Mouse (Mus musculus) A20 (cell line): ENCODE measurements around the gene Cd4.
A peak's percentile ranks its signal among the peaks of the same experiment; 100 is the strongest.
"Not testable (repeated sequence)": the region's sequence is repeated elsewhere in the genome, so short reads cannot be mapped to it uniquely, and the experiment has no call there.

Experiments
- DNase-seq: peaks from one replicate; pipeline ENCODE4 v3.0.0-alpha.2; 2011; ENCODE audit warnings: low read depth, low spot score

Cd4 gene

GRCm38 (mm10) chr6:124850535-124850934 is 37.5 kb downstream of the Cd4 start:
- no peak for DNase-seq

- peak; percentile 88 for DNase-seq
Observed at GRCm38 (mm10) chr6:124847305-124847704, 40.7 kb downstream of the Cd4 start.

- peak; percentile 91 for DNase-seq
Observed at GRCm38 (mm10) chr6:124840241-124841167, 47.5 kb downstream of the Cd4 start, which contains the start of gene Gnb3. Gene Gnb3, minus strand, starts transcription at chr6:124840275.

- DNase-seq = no peak
Observed at GRCm38 (mm10) chr6:124839805-124840204, 48.2 kb downstream of the Cd4 start.

DNA sequence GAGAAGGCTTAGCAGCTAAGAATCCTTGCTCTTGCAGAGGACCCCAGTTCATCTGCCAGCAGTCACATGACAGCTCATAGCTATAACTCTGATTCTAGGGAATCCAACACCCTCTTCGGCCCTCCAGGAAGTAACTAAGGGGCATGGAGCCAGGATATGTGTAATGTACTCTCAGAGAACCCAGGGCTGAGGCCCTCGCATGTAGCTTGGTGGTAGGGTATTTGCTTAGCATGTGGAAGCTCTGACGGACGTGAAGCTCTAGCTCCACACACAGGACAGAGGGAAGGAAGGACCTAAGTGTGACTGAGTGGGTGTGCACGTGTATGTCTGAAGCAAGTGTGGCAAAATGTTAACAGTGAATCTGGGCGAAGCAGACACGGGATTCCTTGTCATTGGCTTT is 51.6 kb downstream of the Cd4 start:
- no peak for DNase-seq

DNA sequence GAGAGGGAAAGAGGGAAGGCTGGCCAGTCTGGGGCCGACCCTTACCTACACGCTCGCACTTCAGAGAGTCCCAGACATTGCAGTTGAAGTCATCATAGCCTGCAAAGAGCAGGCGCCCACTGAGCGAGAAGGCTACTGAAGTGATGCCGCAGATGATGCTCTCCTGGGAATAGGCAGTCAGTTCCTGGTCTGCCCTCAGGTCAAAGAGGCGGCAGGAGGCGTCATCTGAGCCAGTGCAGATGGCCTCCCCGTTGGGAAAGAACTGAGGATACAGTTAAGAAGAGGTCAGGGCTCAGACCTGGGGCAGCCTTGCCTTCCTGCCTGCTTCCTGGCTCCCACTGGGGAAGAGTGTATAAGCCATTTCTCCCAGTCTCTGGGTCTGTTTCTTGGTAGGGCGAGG is 52.5 kb downstream of the Cd4 start:
- DNase-seq = no peak

DNA sequence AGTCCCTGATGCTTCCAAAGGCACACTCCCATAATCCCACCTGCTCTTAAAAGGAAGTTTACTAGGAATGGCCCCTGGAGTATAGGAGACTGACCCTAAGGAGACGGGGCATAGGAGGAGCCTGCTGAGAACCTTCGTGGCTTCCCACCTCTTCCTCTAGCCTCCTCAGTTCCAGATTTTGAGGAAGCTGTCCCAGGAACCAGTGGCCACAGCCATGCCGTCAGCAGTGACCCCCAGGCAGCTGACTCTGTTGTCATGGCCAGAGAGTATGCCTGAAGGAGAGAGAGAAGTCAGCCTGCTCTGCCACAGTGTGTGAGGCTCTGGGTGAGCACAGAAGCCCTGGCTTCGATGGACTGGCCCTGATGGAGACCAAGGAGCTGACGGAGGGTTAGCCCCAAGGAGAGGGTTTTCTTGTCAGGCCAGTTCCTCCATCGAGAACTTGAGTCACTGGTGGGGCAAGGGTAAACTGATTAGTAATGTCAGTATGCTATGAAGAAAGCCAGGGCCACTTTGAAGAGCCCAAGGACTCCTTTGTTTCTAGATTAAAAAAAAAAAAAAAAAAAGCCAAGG is 53.4 kb downstream of the Cd4 start:
- no peak for DNase-seq

DNA sequence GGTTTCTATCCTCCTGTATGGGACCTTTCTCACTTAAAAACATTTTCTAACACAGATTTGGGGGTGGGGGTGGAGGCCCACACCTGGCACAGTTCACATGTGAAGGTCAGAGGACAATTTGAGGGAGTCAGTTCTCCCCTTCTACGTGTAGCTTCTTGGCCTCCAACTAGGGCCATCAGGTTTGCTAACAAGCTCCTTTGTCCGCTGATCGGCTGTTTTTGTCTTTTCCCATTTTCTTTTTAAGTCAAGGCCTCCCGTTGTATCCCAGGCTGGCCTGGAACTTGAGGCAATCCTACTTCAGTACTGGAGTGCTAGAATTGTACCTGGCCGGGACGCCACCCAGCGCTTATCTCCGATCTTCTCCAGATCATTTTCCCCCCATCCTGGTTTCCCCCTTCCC is 56.4 kb downstream of the Cd4 start:
- no peak for DNase-seq

GRCm38 (mm10) chr6:124831199-124831598 is 56.8 kb downstream of the Cd4 start:
- DNase-seq = not testable (repeated sequence)

- peak; percentile 97 for DNase-seq
Observed at GRCm38 (mm10) chr6:124829799-124830700, 58.0 kb downstream of the Cd4 start.

GRCm38 (mm10) chr6:124828868-124829798 is 58.9 kb downstream of the Cd4 start, which contains the start of the genes Usp5 and Cdca3:
Gene Usp5, minus strand, starts transcription at chr6:124829484.
Gene Cdca3, plus strand, starts transcription at chr6:124829547.
- peak; percentile 100 for DNase-seq

- peak; percentile 78 for DNase-seq
Observed at GRCm38 (mm10) chr6:124828101-124828592, 59.9 kb downstream of the Cd4 start.

DNA sequence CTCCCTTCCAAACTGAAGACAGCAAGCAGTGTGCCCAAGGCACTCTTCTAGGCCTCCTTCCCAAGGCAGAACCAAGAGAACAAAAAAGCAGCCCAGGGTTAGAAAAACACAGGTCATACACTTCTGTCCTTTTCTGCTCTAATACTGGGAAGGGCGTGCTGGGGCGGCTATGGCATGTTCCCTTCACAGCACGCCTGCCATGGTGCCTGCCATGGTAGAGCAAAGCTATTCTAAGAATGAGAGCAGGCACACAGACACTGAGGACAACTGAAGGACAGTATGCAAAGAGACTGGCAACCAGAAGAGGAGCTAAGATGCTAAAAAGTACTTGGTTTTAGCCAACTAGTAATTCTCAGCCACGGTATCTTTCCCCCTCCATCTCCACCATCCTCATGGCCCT is 66.0 kb downstream of the Cd4 start:
- DNase-seq = no peak

DNA sequence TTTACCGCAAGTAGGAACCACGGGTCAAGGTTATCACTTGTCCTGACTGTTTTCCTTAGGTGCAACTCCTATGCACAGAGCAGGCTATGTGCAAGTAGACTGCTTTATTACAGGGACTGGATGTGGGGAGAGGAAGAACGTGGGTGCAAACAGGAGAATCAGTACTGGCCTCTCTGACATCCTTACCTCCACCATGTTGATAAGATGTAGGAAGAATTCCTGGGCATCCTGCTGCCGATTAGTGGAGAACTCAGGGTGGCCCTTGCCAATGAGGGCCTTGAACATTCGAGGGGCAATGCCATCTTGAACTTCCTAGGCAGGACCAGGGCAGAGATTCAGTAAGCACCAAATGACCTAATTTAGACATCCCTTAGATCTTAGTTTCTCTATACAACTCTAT is 67.1 kb downstream of the Cd4 start:
- DNase-seq = no peak

DNA sequence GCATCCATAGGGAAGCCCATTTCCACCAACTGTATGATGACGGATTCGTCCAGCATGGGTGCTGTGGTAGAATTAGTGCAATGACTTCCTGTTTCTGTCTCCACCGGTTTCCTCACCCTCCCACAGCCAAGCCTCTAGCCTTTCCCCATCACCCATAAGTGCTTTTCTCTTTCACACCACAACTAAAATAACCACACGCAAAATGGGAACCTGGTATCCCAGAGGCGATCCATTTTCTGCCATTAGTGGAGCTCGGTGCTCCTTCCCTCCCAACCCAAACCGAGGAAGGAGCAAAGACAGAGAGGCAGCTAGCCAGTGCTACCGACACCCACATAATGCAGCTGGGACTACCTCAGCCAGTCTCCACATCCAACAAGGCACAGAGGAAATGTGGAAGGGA is 70.0 kb downstream of the Cd4 start:
- DNase-seq = no peak

DNA sequence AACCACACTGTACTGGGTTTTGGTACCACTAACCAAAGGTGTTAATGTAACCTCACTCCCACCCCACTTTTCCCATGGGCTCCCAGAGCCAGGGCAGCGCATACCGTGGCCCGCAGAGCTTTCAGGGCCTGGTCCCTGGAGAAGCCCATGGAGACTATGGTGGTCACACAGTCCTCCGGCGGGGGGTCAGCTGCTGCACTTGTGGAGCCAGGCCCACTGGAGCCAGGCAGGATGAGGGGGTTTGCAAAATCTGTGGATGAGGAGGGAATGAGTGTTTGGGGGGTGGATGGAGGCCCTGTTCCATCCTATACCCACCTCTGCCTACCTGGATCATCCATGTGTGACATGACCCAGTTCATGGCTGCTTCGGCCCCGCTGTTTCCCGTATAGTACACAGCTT is 70.5 kb downstream of the Cd4 start:
- no peak for DNase-seq

DNA sequence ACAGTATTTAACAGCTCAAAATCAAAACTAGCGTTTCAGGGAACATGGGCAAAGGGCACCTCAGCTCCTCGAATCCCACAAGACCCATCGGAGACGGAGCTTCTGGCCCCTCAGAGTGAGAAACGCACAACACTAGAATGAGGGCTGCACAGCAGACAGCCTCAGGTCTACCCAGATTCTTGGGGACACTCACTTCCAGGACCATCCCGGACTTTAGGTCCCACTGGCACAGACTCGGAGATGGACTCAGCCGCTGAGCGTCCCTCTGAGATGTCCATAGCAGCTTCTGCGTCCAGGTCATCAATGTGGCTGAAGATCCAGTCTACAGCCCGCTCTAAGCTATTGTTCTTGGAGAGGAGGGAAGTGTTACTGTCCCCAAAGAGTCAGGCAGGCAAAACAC is 70.9 kb downstream of the Cd4 start:
- no peak for DNase-seq

DNA sequence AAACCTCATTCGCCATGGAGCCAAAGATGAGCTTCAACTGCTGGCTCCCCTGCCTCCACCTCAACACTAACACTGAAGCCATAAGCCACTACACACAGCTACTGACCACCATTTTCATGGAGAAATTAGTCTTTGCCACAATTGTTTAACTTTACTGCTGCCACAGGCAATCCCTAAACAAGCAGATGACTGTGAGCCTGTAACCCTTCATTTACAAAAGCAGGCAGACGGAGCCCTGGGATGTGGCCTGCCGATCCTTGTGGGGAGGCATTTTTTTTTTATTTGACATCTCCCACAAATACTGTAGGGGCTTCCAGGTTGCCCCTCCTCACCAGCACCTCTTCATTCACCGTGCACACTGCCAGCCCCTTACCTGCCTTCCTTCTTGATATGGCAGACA is 71.4 kb downstream of the Cd4 start:
- DNase-seq = no peak

GRCm38 (mm10) chr6:124814858-124815774 is 72.9 kb downstream of the Cd4 start:
- no peak for DNase-seq
